Mouse (Mus musculus): ENCODE measurements at regions not wholly inside any gene's neighbourhood (a gene's known extent, or its start where the extent isn't known, plus 50 kb on each side); places are given as distances from the start of the nearest gene placed in this dataset.

DNA sequence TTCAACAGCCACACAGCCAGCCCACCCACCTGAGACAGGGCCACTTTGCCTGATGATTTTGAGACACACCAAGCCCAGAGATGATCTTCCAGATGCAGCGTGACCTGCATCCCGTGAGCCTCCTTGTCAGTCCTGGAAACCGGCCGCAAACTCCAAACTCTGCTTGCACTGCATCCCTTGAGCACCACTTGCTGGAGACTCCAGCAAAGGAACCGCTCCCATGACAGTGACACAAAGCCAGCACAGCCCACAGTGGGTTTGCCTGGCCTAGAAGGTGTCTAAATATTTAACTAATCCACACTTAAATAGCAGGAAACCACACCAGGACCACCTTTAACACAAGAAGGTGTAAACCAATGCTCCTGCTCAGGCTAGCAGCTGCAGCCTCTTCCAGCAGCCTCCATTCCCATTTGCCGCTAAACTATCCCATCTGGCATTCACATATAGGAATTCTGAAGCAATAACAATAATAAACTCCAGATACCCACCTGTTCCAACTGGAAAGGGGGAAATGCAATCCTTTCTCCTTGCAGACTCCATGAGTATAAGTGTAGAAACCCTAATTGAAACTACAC, 106.2 kb upstream of the Kdm8 start:
- Histone ChIP-seq H3K27me3 (ENCODE audit: control insufficient read depth in 1 of 2, insufficient read depth in 2 of 2, low read length in 2 of 2) (no peaks in the 10 kb centered on the region), H3K4me3 (ENCODE audit: control insufficient read depth in 1 of 2, insufficient read depth in 1 of 2, low read depth in 2 of 2, low read length in 2 of 2) (no peak overlapping the region), H3K36me3 (ENCODE audit: control insufficient read depth in 1 of 2, insufficient read depth in 2 of 2, low read length in 2 of 2) (no peaks in the 10 kb centered on the region), H3K9ac (ENCODE audit: control insufficient read depth, low read depth, low read length, poor library complexity, severe bottlenecking) (no peak overlapping the region), H3K27ac (ENCODE audit: control insufficient read depth, low read depth, low read length) (no peak overlapping the region), H3K79me2 (ENCODE audit: control insufficient read depth, insufficient read depth, low read length, poor library complexity) (no peaks in the 10 kb centered on the region), H3K9me3 (replicated peaks; ENCODE audit: insufficient read depth, low read length) (no peaks in the 10 kb centered on the region), H3K4me1 (ENCODE audit: control insufficient read depth in 1 of 2, insufficient read depth in 2 of 2, low read length in 2 of 2) (no peaks in the 10 kb centered on the region)
- TF ChIP-seq USF1 (IDR thresholded peaks at IDR 0.05; ENCODE audit: low read depth, low read length) (no peak), RAD21 (IDR thresholded peaks at IDR 0.05; ENCODE audit: low read depth, low read length) (no peak)
- DNase-seq (ENCODE audit: low read depth, low spot score), result no peak

- Histone ChIP-seq H3K27me3 (ENCODE audit: control insufficient read depth in 1 of 2, insufficient read depth in 2 of 2, low read length in 2 of 2) (no peaks in the 10 kb centered on the region), H3K9me3 (replicated peaks; ENCODE audit: insufficient read depth, low read length) (no peaks in the 10 kb centered on the region)
- no peak for DNase-seq (ENCODE audit: low read depth, low spot score)
Observed at GRCm38 (mm10) chr7:125340326-125340905, 104.1 kb upstream of the Kdm8 start.

GRCm38 (mm10) chr7:125349606-125350005, 94.9 kb upstream of the Kdm8 start:
- Histone ChIP-seq H3K79me2 (ENCODE audit: control insufficient read depth, insufficient read depth, low read length, poor library complexity) (no peaks in the 10 kb centered on the region), H3K27me3 (ENCODE audit: control insufficient read depth in 1 of 2, insufficient read depth in 2 of 2, low read length in 2 of 2) (no peaks in the 10 kb centered on the region), H3K27ac (ENCODE audit: control insufficient read depth, low read depth, low read length) (no peak overlapping the region), H3K4me1 (ENCODE audit: control insufficient read depth in 1 of 2, insufficient read depth in 2 of 2, low read length in 2 of 2) (no peaks in the 10 kb centered on the region), H3K36me3 (ENCODE audit: control insufficient read depth in 1 of 2, insufficient read depth in 2 of 2, low read length in 2 of 2) (no peaks in the 10 kb centered on the region), H3K9me3 (replicated peaks; ENCODE audit: insufficient read depth, low read length) (no peaks in the 10 kb centered on the region), H3K9ac (ENCODE audit: control insufficient read depth, low read depth, low read length, poor library complexity, severe bottlenecking) (no peak overlapping the region), H3K4me3 (ENCODE audit: control insufficient read depth in 1 of 2, insufficient read depth in 1 of 2, low read depth in 2 of 2, low read length in 2 of 2) (no peak overlapping the region)
- TF ChIP-seq BHLHE40 (IDR thresholded peaks at IDR 0.05; ENCODE audit: borderline replicate concordance, low read depth, low read length) (no peak), ZNF384 (IDR thresholded peaks at IDR 0.05; ENCODE audit: low read depth, low read length) (no peak), MYB (IDR thresholded peaks at IDR 0.05; ENCODE audit: low read depth, low read length) (no peak), KAT2A (conservative IDR thresholded peaks at IDR 0.05; ENCODE audit: low read depth, low read length) (no peak), MAFK (IDR thresholded peaks at IDR 0.05; ENCODE audit: borderline replicate concordance, low read depth, low read length) (no peak), EP300 (IDR thresholded peaks at IDR 0.05; ENCODE audit: low read depth in 1 of 2, low read length in 2 of 2) (no peak), ZKSCAN1 (IDR thresholded peaks at IDR 0.05; ENCODE audit: low read depth, low read length) (no peak)
- no peak for DNase-seq (ENCODE audit: low read depth, low spot score)

More at GRCm38 (mm10) chr7:125340326-125340905, 104.1 kb upstream of the Kdm8 start:
- no peaks in the 10 kb centered on the region for H3K36me3 ChIP-seq (ENCODE audit: control insufficient read depth in 1 of 2, insufficient read depth in 2 of 2, low read length in 2 of 2)
- no peak overlapping the region for H3K4me3 ChIP-seq (ENCODE audit: control insufficient read depth in 1 of 2, insufficient read depth in 1 of 2, low read depth in 2 of 2, low read length in 2 of 2)
- TF ChIP-seq MXI1 (IDR thresholded peaks at IDR 0.05; ENCODE audit: low read depth, low read length), result no peak
- TF ChIP-seq ETS1 (IDR thresholded peaks at IDR 0.05; ENCODE audit: low read depth, low read length), result no peak
- TF ChIP-seq JUND (IDR thresholded peaks at IDR 0.05; ENCODE audit: low read depth, low read length), result no peak
- TF ChIP-seq MEF2A (IDR thresholded peaks at IDR 0.05; ENCODE audit: extremely low read depth, insufficient replicate concordance, low read depth, low read length, poor library complexity, severe bottlenecking), result no peak
- TF ChIP-seq GATA1 (IDR thresholded peaks at IDR 0.05; ENCODE audit: low read depth, low read length), result no peak
- TF ChIP-seq POLR2AphosphoS5 (IDR thresholded peaks at IDR 0.05; ENCODE audit: borderline replicate concordance, low read depth, low read length), result no peak
- TF ChIP-seq MAZ (IDR thresholded peaks at IDR 0.05; ENCODE audit: low read depth, low read length), result no peak
- TF ChIP-seq TAL1 (IDR thresholded peaks at IDR 0.05; ENCODE audit: low read length), result no peak
- no peak for TF ChIP-seq NELFE (IDR thresholded peaks at IDR 0.05; ENCODE audit: low read depth, low read length)
- no peak for TF ChIP-seq EP300 (IDR thresholded peaks at IDR 0.05; ENCODE audit: low read depth in 1 of 2, low read length in 2 of 2)
- no peak for TF ChIP-seq KAT2A (conservative IDR thresholded peaks at IDR 0.05; ENCODE audit: low read depth, low read length)
- no peak for TF ChIP-seq TBP (IDR thresholded peaks at IDR 0.05; ENCODE audit: low read depth, low read length)
- TF ChIP-seq MAFK (IDR thresholded peaks at IDR 0.05; ENCODE audit: borderline replicate concordance, low read depth, low read length), result no peak
- no peak for TF ChIP-seq CHD1 (IDR thresholded peaks at IDR 0.05; ENCODE audit: low read depth, low read length)
- no peak for TF ChIP-seq HCFC1 (IDR thresholded peaks at IDR 0.05; ENCODE audit: low read depth, low read length)
- TF ChIP-seq GABPA (IDR thresholded peaks at IDR 0.05; ENCODE audit: low read depth, low read length), result no peak
- no peak for TF ChIP-seq BHLHE40 (IDR thresholded peaks at IDR 0.05; ENCODE audit: borderline replicate concordance, low read depth, low read length)
- no peak for TF ChIP-seq ZNF384 (IDR thresholded peaks at IDR 0.05; ENCODE audit: low read depth, low read length)
- no peak for TF ChIP-seq MAX (IDR thresholded peaks at IDR 0.05; ENCODE audit: low read length)
- no peak for TF ChIP-seq USF2 (IDR thresholded peaks at IDR 0.05; ENCODE audit: borderline replicate concordance in 1 of 2, insufficient read depth in 1 of 2, low read depth in 1 of 2, low read length in 2 of 2)
- H3K9ac ChIP-seq (ENCODE audit: control insufficient read depth, low read depth, low read length, poor library complexity, severe bottlenecking), result no peak overlapping the region
- H3K27ac ChIP-seq (ENCODE audit: control insufficient read depth, low read depth, low read length), result no peak overlapping the region
- no peaks in the 10 kb centered on the region for H3K79me2 ChIP-seq (ENCODE audit: control insufficient read depth, insufficient read depth, low read length, poor library complexity)
- no peaks in the 10 kb centered on the region for H3K4me1 ChIP-seq (ENCODE audit: control insufficient read depth in 1 of 2, insufficient read depth in 2 of 2, low read length in 2 of 2)

All from MEL (cell line).